Mouse (Mus musculus) MEL (cell line): ENCODE data around the gene Grk2. TPM values are rescaled to one million over a fixed set of nuclear protein-coding genes. Genes with fewer than 3 reads are reported as not detected.

Experiments used
- DNase-seq: peaks from one replicate; pipeline ENCODE4 v3.0.0; 2011; ENCODE audit warnings: low read depth, low spot score
- H3K27ac ChIP-seq: 2 replicates; pipeline ENCODE4 v1.5.1; 2012; ENCODE audit warnings: low read depth, mild to moderate bottlenecking, control low read depth, low read length, moderate library complexity; ENCODE audit not compliant: control insufficient read depth
- H3K27me3 ChIP-seq, 2 experiments: fragments of 150-350 bp in 1 of 2; sonication (generic) in 1 of 2; 2 replicates each; pipeline ENCODE4 v1.6.1; 2012; ENCODE audit warnings: low read length in 2 of 2, mild to moderate bottlenecking in 2 of 2, improper control_type of control experiment in 1 of 2, moderate library complexity in 1 of 2; ENCODE audit not compliant: insufficient read depth in 2 of 2, control insufficient read depth in 1 of 2
- H3K36me3 ChIP-seq, 2 experiments: 2 replicates each; pipeline ENCODE4 v1.6.1; 2012 to 2014; ENCODE audit warnings: low read length in 2 of 2, improper control_type of control experiment in 1 of 2, inconsistent platforms in 1 of 2, mild to moderate bottlenecking in 1 of 2; ENCODE audit not compliant: insufficient read depth in 2 of 2, control insufficient read depth in 1 of 2
- H3K4me1 ChIP-seq, 2 experiments: fragments of 150-350 bp in 1 of 2; sonication (generic) in 1 of 2; 2 replicates each; pipeline ENCODE4 v1.6.1; 2012; ENCODE audit warnings: low read length in 2 of 2, improper control_type of control experiment in 1 of 2, mild to moderate bottlenecking in 1 of 2; ENCODE audit not compliant: insufficient read depth in 2 of 2, control insufficient read depth in 1 of 2
- H3K4me3 ChIP-seq, 2 experiments: fragments of 150-350 bp in 1 of 2; sonication (generic) in 1 of 2; 2 replicates each; pipeline ENCODE4 v1.5.1; 2012; ENCODE audit warnings: low read depth in 2 of 2, low read length in 2 of 2, mild to moderate bottlenecking in 2 of 2, moderate library complexity in 2 of 2, control low read depth in 1 of 2, improper control_type of control experiment in 1 of 2; ENCODE audit not compliant: control insufficient read depth in 1 of 2, insufficient read depth in 1 of 2
- H3K79me2 ChIP-seq: 2 replicates; pipeline ENCODE4 v1.6.1; 2012; ENCODE audit warnings: mild to moderate bottlenecking, low read length, moderate library complexity; ENCODE audit not compliant: control insufficient read depth, poor library complexity, insufficient read depth
- H3K9ac ChIP-seq: 2 replicates; pipeline ENCODE4 v1.6.1; 2012; ENCODE audit warnings: low read depth, mild to moderate bottlenecking, control low read depth, low read length, moderate library complexity; ENCODE audit not compliant: control insufficient read depth, poor library complexity, severe bottlenecking
- H3K9me3 ChIP-seq: fragments of 150-350 bp; sonication (generic); replicated peaks from 2 replicates; pipeline ENCODE4 v1.6.1; 2012; ENCODE audit warnings: mild to moderate bottlenecking, low read length, improper control_type of control experiment, moderate library complexity; ENCODE audit not compliant: insufficient read depth
- BHLHE40 ChIP-seq: IDR thresholded peaks from 2 replicates; pipeline ENCODE4 v1.6.1; 2012; ENCODE audit warnings: low read depth, mild to moderate bottlenecking, inconsistent platforms, low read length, improper control_type of control experiment, borderline replicate concordance
- CHD2 ChIP-seq: IDR thresholded peaks from 2 replicates; pipeline ENCODE4 v1.6.1; 2011; ENCODE audit warnings: low read length, improper control_type of control experiment
- CTCF ChIP-seq, 3 experiments: IDR thresholded peaks in 2 of 3; conservative IDR thresholded peaks in 1 of 3; 2 replicates each; pipeline ENCODE4 v1.5.1; 2011 to 2012; ENCODE audit warnings: low read length in 3 of 3, low read depth in 2 of 3, mild to moderate bottlenecking in 2 of 3, improper control_type of control experiment in 1 of 3, inconsistent platforms in 1 of 3, mixed read lengths in 1 of 3, moderate library complexity in 1 of 3; ENCODE audit not compliant: control insufficient read depth in 1 of 3, insufficient read depth in 1 of 3, poor library complexity in 1 of 3, severe bottlenecking in 1 of 3
- E2F4 ChIP-seq: IDR thresholded peaks from 2 replicates; pipeline ENCODE4 v1.6.1; 2011; ENCODE audit warnings: low read depth, low read length, improper control_type of control experiment, borderline replicate concordance
- EP300 ChIP-seq, 2 experiments: IDR thresholded peaks; 2 replicates each; pipeline ENCODE4 v1.6.1; 2011; ENCODE audit warnings: improper control_type of control experiment in 2 of 2, low read length in 2 of 2, low read depth in 1 of 2, mild to moderate bottlenecking in 1 of 2
- ETS1 ChIP-seq: IDR thresholded peaks from 2 replicates; pipeline ENCODE4 v1.6.1; 2012; ENCODE audit warnings: low read depth, mild to moderate bottlenecking, inconsistent platforms, low read length, improper control_type of control experiment, moderate library complexity
- GABPA ChIP-seq: IDR thresholded peaks from 2 replicates; pipeline ENCODE4 v1.6.1; 2012; ENCODE audit warnings: low read depth, mild to moderate bottlenecking, inconsistent platforms, low read length, improper control_type of control experiment, moderate library complexity
- GATA1 ChIP-seq: IDR thresholded peaks from 2 replicates; pipeline ENCODE4 v1.6.1; 2011; ENCODE audit warnings: low read depth, low read length, improper control_type of control experiment
- HCFC1 ChIP-seq: IDR thresholded peaks from 2 replicates; pipeline ENCODE4 v1.6.1; 2012; ENCODE audit warnings: low read depth, mild to moderate bottlenecking, inconsistent platforms, low read length, improper control_type of control experiment, moderate library complexity
- JUND ChIP-seq: IDR thresholded peaks from 2 replicates; pipeline ENCODE4 v1.6.1; 2011; ENCODE audit warnings: low read depth, mild to moderate bottlenecking, improper control_type of control experiment, low read length
- KAT2A ChIP-seq: conservative IDR thresholded peaks from 2 replicates; pipeline ENCODE4 v1.6.1; 2012; ENCODE audit warnings: low read depth, low read length, improper control_type of control experiment, inconsistent platforms
- MAFK ChIP-seq: IDR thresholded peaks from 2 replicates; pipeline ENCODE4 v1.6.1; 2011; ENCODE audit warnings: low read depth, mild to moderate bottlenecking, low read length, improper control_type of control experiment, borderline replicate concordance
- MAX ChIP-seq: IDR thresholded peaks from 2 replicates; pipeline ENCODE4 v1.6.1; 2011; ENCODE audit warnings: low read length, improper control_type of control experiment
- MAZ ChIP-seq: IDR thresholded peaks from 2 replicates; pipeline ENCODE4 v1.6.1; 2012; ENCODE audit warnings: low read depth, mild to moderate bottlenecking, inconsistent platforms, low read length, improper control_type of control experiment
- MEF2A ChIP-seq: IDR thresholded peaks from 2 replicates; pipeline ENCODE4 v1.6.1; 2014; ENCODE audit warnings: low read depth, mild to moderate bottlenecking, inconsistent platforms, low read length, improper control_type of control experiment; ENCODE audit not compliant: poor library complexity, insufficient replicate concordance, severe bottlenecking; ENCODE audit errors: extremely low read depth
- MXI1 ChIP-seq: IDR thresholded peaks from 2 replicates; pipeline ENCODE4 v1.6.1; 2011; ENCODE audit warnings: mild to moderate bottlenecking, low read depth, low read length, improper control_type of control experiment
- MYC ChIP-seq: IDR thresholded peaks from 2 replicates; pipeline ENCODE4 v1.6.1; 2011; ENCODE audit warnings: low read depth, mild to moderate bottlenecking, low read length, improper control_type of control experiment, moderate library complexity
- NELFE ChIP-seq: IDR thresholded peaks from 2 replicates; pipeline ENCODE4 v1.6.1; 2011; ENCODE audit warnings: low read depth, low read length, improper control_type of control experiment
- NRF1 ChIP-seq: IDR thresholded peaks from 2 replicates; pipeline ENCODE4 v1.6.1; 2014; ENCODE audit warnings: low read depth, mild to moderate bottlenecking, inconsistent platforms, low read length, improper control_type of control experiment, moderate library complexity; ENCODE audit not compliant: poor library complexity, insufficient read depth, severe bottlenecking
- POLR2A ChIP-seq, 2 experiments: IDR thresholded peaks; 2 replicates each; pipeline ENCODE4 v1.6.1; 2011 to 2012; ENCODE audit warnings: low read length in 2 of 2, mild to moderate bottlenecking in 2 of 2, control low read depth in 1 of 2, improper control_type of control experiment in 1 of 2, low read depth in 1 of 2, moderate library complexity in 1 of 2; ENCODE audit not compliant: control insufficient read depth in 1 of 2, insufficient read depth in 1 of 2, poor library complexity in 1 of 2
- POLR2AphosphoS2 ChIP-seq: IDR thresholded peaks from 2 replicates; pipeline ENCODE4 v1.6.1; 2011; ENCODE audit warnings: low read length, improper control_type of control experiment
- POLR2AphosphoS5 ChIP-seq: IDR thresholded peaks from 2 replicates; pipeline ENCODE4 v1.6.1; 2012; ENCODE audit warnings: low read depth, borderline replicate concordance, mild to moderate bottlenecking, inconsistent platforms, low read length, moderate library complexity, mixed read lengths
- RAD21 ChIP-seq: IDR thresholded peaks from 2 replicates; pipeline ENCODE4 v1.6.1; 2011; ENCODE audit warnings: mild to moderate bottlenecking, low read depth, low read length, improper control_type of control experiment
- RCOR1 ChIP-seq: IDR thresholded peaks from 2 replicates; pipeline ENCODE4 v1.6.1; 2012; ENCODE audit warnings: low read depth, mild to moderate bottlenecking, inconsistent platforms, low read length, improper control_type of control experiment
- SIN3A ChIP-seq: IDR thresholded peaks from 2 replicates; pipeline ENCODE4 v1.6.1; 2012; ENCODE audit warnings: low read length, improper control_type of control experiment, inconsistent platforms
- SMC3 ChIP-seq: IDR thresholded peaks from 2 replicates; pipeline ENCODE4 v1.6.1; 2011; ENCODE audit warnings: low read depth, low read length, improper control_type of control experiment
- TAL1 ChIP-seq: IDR thresholded peaks from 2 replicates; pipeline ENCODE4 v1.6.1; 2012; ENCODE audit warnings: mild to moderate bottlenecking, inconsistent platforms, low read length, moderate library complexity, mixed read lengths
- TBP ChIP-seq: IDR thresholded peaks from 2 replicates; pipeline ENCODE4 v1.8.0; 2011; ENCODE audit warnings: low read depth, low read length, improper control_type of control experiment
- USF1 ChIP-seq: IDR thresholded peaks from 2 replicates; pipeline ENCODE4 v1.6.1; 2014; ENCODE audit warnings: low read depth, mild to moderate bottlenecking, inconsistent platforms, low read length, improper control_type of control experiment, moderate library complexity
- USF2 ChIP-seq, 2 experiments: IDR thresholded peaks; 2 replicates each; pipeline ENCODE4 v1.6.1; 2011 to 2012; ENCODE audit warnings: improper control_type of control experiment in 2 of 2, low read length in 2 of 2, borderline replicate concordance in 1 of 2, inconsistent platforms in 1 of 2, low read depth in 1 of 2, mild to moderate bottlenecking in 1 of 2; ENCODE audit not compliant: insufficient read depth in 1 of 2
- ZC3H11A ChIP-seq: IDR thresholded peaks from 2 replicates; pipeline ENCODE4 v1.6.1; 2012; ENCODE audit warnings: low read depth, mild to moderate bottlenecking, inconsistent platforms, low read length, improper control_type of control experiment
- ZKSCAN1 ChIP-seq: IDR thresholded peaks from 2 replicates; pipeline ENCODE4 v1.6.1; 2012; ENCODE audit warnings: low read depth, mild to moderate bottlenecking, inconsistent platforms, low read length, improper control_type of control experiment, moderate library complexity
- ZMIZ1 ChIP-seq: IDR thresholded peaks from 2 replicates; pipeline ENCODE4 v1.6.1; 2012; ENCODE audit warnings: low read depth, mild to moderate bottlenecking, inconsistent platforms, low read length, improper control_type of control experiment, moderate library complexity
- ZNF384 ChIP-seq: IDR thresholded peaks from 2 replicates; pipeline ENCODE4 v1.6.1; 2012; ENCODE audit warnings: low read depth, mild to moderate bottlenecking, inconsistent platforms, low read length, improper control_type of control experiment
- polyA plus RNA-seq, 2 experiments: library from polyadenylated mRNA; stranded (reverse) in 1 of 2; unstranded in 1 of 2; fragments of >175 nt in 1 of 2; fragments of >200 nt in 1 of 2; gene quantifications; 2 replicates each; pipeline versions ENCODE4 v1.2.1 to v1.2.4; 2012; ENCODE audit warnings: low replicate concordance in 2 of 2, low read depth in 1 of 2; ENCODE audit not compliant: insufficient read length in 2 of 2, insufficient read depth in 1 of 2, missing spikeins in 1 of 2
- total RNA-seq: library from RNA; depleted of rRNA; stranded (reverse); fragments of 300-350 nt; gene quantifications from 2 replicates; pipeline ENCODE4 v1.2.3, GENCODE M21; 2012

Grk2 gene
- total and polyA plus RNA-seq, 3 experiments: 75.2 to 105 TPM; not detected in 1

GRCm38 (mm10) chr19:4242416-4242815, 63.6 kb downstream of the Grk2 start:
- Histone ChIP-seq H3K36me3 (peaks cover 0 to 3% of the 10 kb centered on the region in 2 experiments; a peak in 1 of 4 replicates), H3K27me3 (0 out of 4 replicates have a peak, but pooled peaks cover 0 to under 1% of the 10 kb centered on the region in 2 experiments), H3K79me2 (no peaks in the 10 kb centered on the region), H3K4me1 (peaks cover 0 to 3% of the 10 kb centered on the region in 2 experiments; a peak in 2 of 4 replicates), H3K9me3 (no peaks in the 10 kb centered on the region), H3K4me3 (no peak overlapping the region), H3K27ac (no peak overlapping the region), H3K9ac (no peak overlapping the region)
- no peak for TF ChIP-seq JUND
- TF ChIP-seq MEF2A: no peak
- no peak for TF ChIP-seq MXI1
- TF ChIP-seq TBP: no peak
- no peak for TF ChIP-seq USF1
- TF ChIP-seq POLR2AphosphoS2: no peak
- TF ChIP-seq RAD21: peak; percentile 40
- TF ChIP-seq POLR2AphosphoS5: no peak
- TF ChIP-seq E2F4: no peak
- no peak for TF ChIP-seq GABPA
- peak; percentile 65 for TF ChIP-seq SMC3
- TF ChIP-seq ETS1: no peak
- TF ChIP-seq MYC: no peak
- no peak for TF ChIP-seq NRF1
- no peak for TF ChIP-seq MAX
- TF ChIP-seq BHLHE40: no peak
- TF ChIP-seq GATA1: no peak
- TF ChIP-seq USF2 (IDR thresholded peaks at IDR 0.05; ENCODE audit: borderline replicate concordance in 1 of 2, insufficient read depth in 1 of 2, low read depth in 1 of 2, low read length in 2 of 2): no peak
- TF ChIP-seq ZMIZ1: no peak
- no peak for TF ChIP-seq HCFC1
- no peak for TF ChIP-seq KAT2A
- TF ChIP-seq POLR2A (IDR thresholded peaks at IDR 0.05; ENCODE audit: control insufficient read depth in 1 of 2, insufficient read depth in 1 of 2, low read depth in 1 of 2, low read length in 2 of 2, poor library complexity in 1 of 2): no peak
- TF ChIP-seq TAL1: no peak
- TF ChIP-seq NELFE: no peak
- no peak for TF ChIP-seq EP300 (IDR thresholded peaks at IDR 0.05; ENCODE audit: low read depth in 1 of 2, low read length in 2 of 2)
- no peak for TF ChIP-seq MAFK
- no peak for TF ChIP-seq CHD2
- no peak for TF ChIP-seq ZNF384
- TF ChIP-seq ZC3H11A: peak; percentile 46
- no peak for TF ChIP-seq ZKSCAN1
- TF ChIP-seq CTCF (IDR thresholded peaks at IDR 0.05 in 2 of 3, conservative IDR thresholded peaks at IDR 0.05 in 1 of 3; ENCODE audit: control insufficient read depth in 1 of 3, insufficient read depth in 1 of 3, low read depth in 2 of 3, low read length in 3 of 3, poor library complexity in 1 of 3, severe bottlenecking in 1 of 3): peak in 2 of 3 experiments; percentile 7 to 50; a peak in 3 of 6 replicates
- TF ChIP-seq MAZ: no peak
- no peak for TF ChIP-seq SIN3A
- no peak for TF ChIP-seq RCOR1
- peak; percentile 37 for DNase-seq
